Mouse (Mus musculus): Measurements from ENCODE around the gene Zfp428. TPM values are rescaled to one million over a fixed set of nuclear protein-coding genes. Genes with fewer than 3 reads are reported as not detected.

The Zfp428 gene
- polyA plus RNA-seq, 1 experiment from 2014 or later: 31.3 TPM

- Histone ChIP-seq H3K9ac (ENCODE audit: low read depth, low read length) (no peak overlapping the region), H3K27me3 (replicated peaks; ENCODE audit: control insufficient read depth, insufficient read depth, low read length) (0 out of 2 replicates have a peak, but pooled peaks cover 13% of the 10 kb centered on the region), H3K9me3 (ENCODE audit: control insufficient read depth, low read length) (no peaks in the 10 kb centered on the region), H3K4me2 (ENCODE audit: low read depth, low read length) (no peak overlapping the region), H3K27ac (replicated peaks; ENCODE audit: low read depth, low read length) (no peak overlapping the region), H3K36me3 (ENCODE audit: control insufficient read depth, insufficient read depth, low read length) (no peaks in the 10 kb centered on the region), H3K4me1 (ENCODE audit: control insufficient read depth, insufficient read depth, low read length) (peaks cover 13% of the 10 kb centered on the region; the same call in 1 of the 2 replicates), H3K4me3 (ENCODE audit: low read depth, low read length) (no peak overlapping the region)
- no peak for ATAC-seq (ENCODE audit: low read depth)
- 85% methylated on average over 7 of the region's 7 CpGs for WGBS
- no peak for DNase-seq (ENCODE audit: low spot score)
These were observed 29.9 kb upstream of the Zfp428 start for GRCm38 (mm10) chr7:24476856-24477255.

GRCm38 (mm10) chr7:24478911-24479310 lies 27.9 kb upstream of the Zfp428 start:
- WGBS: 85% methylated on average over 5 of the region's 5 CpGs

GRCm38 (mm10) chr7:24479685-24480084 lies 27.1 kb upstream of the Zfp428 start:
- no peak overlapping the region for H3K9ac ChIP-seq (ENCODE audit: low read depth, low read length)
- H3K4me3 ChIP-seq (ENCODE audit: low read depth, low read length): no peak overlapping the region
- DNase-seq (ENCODE audit: low spot score): no peak
- no peaks in the 10 kb centered on the region for H3K9me3 ChIP-seq (ENCODE audit: control insufficient read depth, low read length)
- 95% methylated on average over 2 of the region's 2 CpGs for WGBS
- 0 out of 2 replicates have a peak, but pooled peaks cover 18% of the 10 kb centered on the region for H3K27me3 ChIP-seq (replicated peaks; ENCODE audit: control insufficient read depth, insufficient read depth, low read length)
- no peak for ATAC-seq (ENCODE audit: low read depth)
- no peak overlapping the region for H3K4me2 ChIP-seq (ENCODE audit: low read depth, low read length)
- peaks cover 13% of the 10 kb centered on the region; the same call in 1 of the 2 replicates for H3K4me1 ChIP-seq (ENCODE audit: control insufficient read depth, insufficient read depth, low read length)
- H3K27ac ChIP-seq (replicated peaks; ENCODE audit: low read depth, low read length): no peak overlapping the region
- H3K36me3 ChIP-seq (ENCODE audit: control insufficient read depth, insufficient read depth, low read length): no peaks in the 10 kb centered on the region

More at GRCm38 (mm10) chr7:24478911-24479310, 27.9 kb upstream of the Zfp428 start:
- no peaks in the 10 kb centered on the region for H3K36me3 ChIP-seq (ENCODE audit: control insufficient read depth, insufficient read depth, low read length)
- H3K27ac ChIP-seq (replicated peaks; ENCODE audit: low read depth, low read length): no peak overlapping the region
- no peak overlapping the region for H3K9ac ChIP-seq (ENCODE audit: low read depth, low read length)
- H3K4me3 ChIP-seq (ENCODE audit: low read depth, low read length): no peak overlapping the region
- H3K27me3 ChIP-seq (replicated peaks; ENCODE audit: control insufficient read depth, insufficient read depth, low read length): 0 out of 2 replicates have a peak, but pooled peaks cover 18% of the 10 kb centered on the region
- no peak for DNase-seq (ENCODE audit: low spot score)
- no peaks in the 10 kb centered on the region for H3K9me3 ChIP-seq (ENCODE audit: control insufficient read depth, low read length)
- no peak overlapping the region for H3K4me2 ChIP-seq (ENCODE audit: low read depth, low read length)
- H3K4me1 ChIP-seq (ENCODE audit: control insufficient read depth, insufficient read depth, low read length): peaks cover 13% of the 10 kb centered on the region; the same call in 1 of the 2 replicates
- no peak for ATAC-seq (ENCODE audit: low read depth)

- Histone ChIP-seq H3K4me2 (ENCODE audit: low read depth, low read length) (peak overlapping the region; percentile 98; the same call in 1 of the 2 replicates), H3K4me3 (ENCODE audit: low read depth, low read length) (peak overlapping the region; percentile 65)
These were observed 26.5 kb upstream of the Zfp428 start for GRCm38 (mm10) chr7:24480121-24480941.

DNA sequence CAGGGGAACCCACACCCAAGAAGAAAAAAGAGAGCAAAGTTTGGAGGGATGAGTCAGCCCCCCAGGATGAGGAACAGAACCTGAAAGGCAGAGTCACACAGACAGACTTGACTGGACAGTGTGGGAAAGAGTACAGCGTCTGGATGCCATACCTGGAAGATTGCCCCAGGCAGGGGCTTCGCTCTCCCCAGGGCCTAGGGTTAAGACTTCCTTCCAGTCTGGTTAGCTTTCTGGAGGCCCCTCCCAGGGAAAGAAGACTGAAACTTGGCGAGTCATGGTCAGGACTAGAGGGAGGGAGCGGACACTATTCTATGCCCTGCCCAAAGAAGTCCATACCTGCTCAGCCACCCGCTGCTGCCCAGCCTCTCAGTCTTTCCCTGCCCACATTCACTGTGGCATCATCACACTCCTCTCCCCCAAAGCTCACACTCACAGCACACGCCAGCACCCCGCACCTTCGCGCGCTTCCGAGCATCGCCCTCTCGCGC lies 25.8 kb upstream of the Zfp428 start:
- 0 out of 2 replicates have a peak, but pooled peaks have one; percentile 4 for ATAC-seq (ENCODE audit: low read depth)
- peak overlapping the region; percentile 71 for H3K9ac ChIP-seq (ENCODE audit: low read depth, low read length)

More at GRCm38 (mm10) chr7:24480121-24480941, 26.5 kb upstream of the Zfp428 start:
- Histone ChIP-seq H3K27ac (replicated peaks; ENCODE audit: low read depth, low read length) (no peak overlapping the region), H3K9me3 (ENCODE audit: control insufficient read depth, low read length) (no peaks in the 10 kb centered on the region), H3K4me1 (ENCODE audit: control insufficient read depth, insufficient read depth, low read length) (peaks cover 11% of the 10 kb centered on the region; the same call in 1 of the 2 replicates), H3K36me3 (ENCODE audit: control insufficient read depth, insufficient read depth, low read length) (no peaks in the 10 kb centered on the region), H3K9ac (ENCODE audit: low read depth, low read length) (no peak overlapping the region), H3K27me3 (replicated peaks; ENCODE audit: control insufficient read depth, insufficient read depth, low read length) (0 out of 2 replicates have a peak, but pooled peaks cover 18% of the 10 kb centered on the region)
- 50% methylated on average over 18 of the region's 18 CpGs for WGBS
- ATAC-seq (ENCODE audit: low read depth) (no peak), DNase-seq (ENCODE audit: low spot score) (peak; percentile 64)

DNA sequence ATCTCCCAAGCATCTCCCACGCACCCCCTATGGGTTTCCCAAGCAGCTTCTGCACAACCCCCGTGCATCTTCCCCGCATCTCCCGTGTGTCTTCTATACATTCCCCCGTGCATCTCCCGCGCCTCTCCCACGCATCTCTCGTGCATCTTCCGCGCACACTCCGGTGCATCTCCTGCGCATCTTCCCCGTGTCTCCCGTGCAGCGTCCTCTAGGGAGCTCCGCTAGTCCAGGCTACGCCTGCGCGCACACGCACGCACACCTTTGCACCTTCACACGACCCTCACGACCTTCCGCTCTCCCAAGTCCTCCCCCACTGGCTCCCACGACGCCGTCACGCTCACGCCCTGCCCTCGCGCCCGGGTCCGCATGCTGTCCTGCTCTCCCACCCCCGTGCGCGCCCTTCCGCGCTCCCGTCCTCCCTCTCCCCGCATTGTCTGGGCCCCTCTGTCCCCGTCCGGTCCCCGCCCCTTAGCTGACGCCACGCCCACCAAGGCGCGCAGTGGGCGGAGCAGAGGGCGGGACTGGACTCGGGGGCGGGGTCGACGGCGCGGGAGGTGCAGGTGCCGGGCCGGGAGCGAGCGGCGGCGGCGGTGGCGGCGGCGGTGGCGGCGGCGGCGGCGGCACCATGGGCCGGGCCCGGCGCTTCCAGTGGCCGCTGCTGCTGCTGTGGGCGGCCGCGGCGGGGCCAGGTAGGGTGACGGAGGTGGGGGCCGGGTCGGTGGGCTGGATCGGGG lies 25.2 kb upstream of the Zfp428 start, which contains the start of gene Cadm4:
Cadm4 (plus strand) TSS at position 550 of the 734 bp plus-strand sequence.
- ATAC-seq (ENCODE audit: low read depth) (peak; percentile 85), DNase-seq (ENCODE audit: low spot score) (peak; percentile 84)
- Histone ChIP-seq H3K36me3 (ENCODE audit: control insufficient read depth, insufficient read depth, low read length) (no peaks in the 10 kb centered on the region), H3K4me2 (ENCODE audit: low read depth, low read length) (peak within 1 kb of the TSS; percentile 98), H3K27ac (replicated peaks; ENCODE audit: low read depth, low read length) (no peak within 1 kb of the TSS), H3K27me3 (replicated peaks; ENCODE audit: control insufficient read depth, insufficient read depth, low read length) (0 out of 2 replicates have a peak, but pooled peaks cover 18% of the 10 kb centered on the region), H3K4me1 (ENCODE audit: control insufficient read depth, insufficient read depth, low read length) (peaks cover 10% of the 10 kb centered on the region; the same call in 1 of the 2 replicates), H3K9ac (ENCODE audit: low read depth, low read length) (peak within 1 kb of the TSS; percentile 71), H3K9me3 (ENCODE audit: control insufficient read depth, low read length) (no peaks in the 10 kb centered on the region), H3K4me3 (ENCODE audit: low read depth, low read length) (peak within 1 kb of the TSS; percentile 65)
- WGBS: 1% methylated on average over 35 of the region's 83 CpGs

More for the DNA sequence above, 25.8 kb upstream of the Zfp428 start:
- Histone ChIP-seq H3K4me2 (ENCODE audit: low read depth, low read length) (peak overlapping the region; percentile 98), H3K9me3 (ENCODE audit: control insufficient read depth, low read length) (no peaks in the 10 kb centered on the region), H3K27ac (replicated peaks; ENCODE audit: low read depth, low read length) (no peak overlapping the region), H3K4me3 (ENCODE audit: low read depth, low read length) (peak overlapping the region; percentile 65), H3K27me3 (replicated peaks; ENCODE audit: control insufficient read depth, insufficient read depth, low read length) (0 out of 2 replicates have a peak, but pooled peaks cover 18% of the 10 kb centered on the region), H3K36me3 (ENCODE audit: control insufficient read depth, insufficient read depth, low read length) (no peaks in the 10 kb centered on the region), H3K4me1 (ENCODE audit: control insufficient read depth, insufficient read depth, low read length) (peaks cover 10% of the 10 kb centered on the region; the same call in 1 of the 2 replicates)
- 8% methylated on average over 12 of the region's 14 CpGs for WGBS
- DNase-seq (ENCODE audit: low spot score): no peak

DNA sequence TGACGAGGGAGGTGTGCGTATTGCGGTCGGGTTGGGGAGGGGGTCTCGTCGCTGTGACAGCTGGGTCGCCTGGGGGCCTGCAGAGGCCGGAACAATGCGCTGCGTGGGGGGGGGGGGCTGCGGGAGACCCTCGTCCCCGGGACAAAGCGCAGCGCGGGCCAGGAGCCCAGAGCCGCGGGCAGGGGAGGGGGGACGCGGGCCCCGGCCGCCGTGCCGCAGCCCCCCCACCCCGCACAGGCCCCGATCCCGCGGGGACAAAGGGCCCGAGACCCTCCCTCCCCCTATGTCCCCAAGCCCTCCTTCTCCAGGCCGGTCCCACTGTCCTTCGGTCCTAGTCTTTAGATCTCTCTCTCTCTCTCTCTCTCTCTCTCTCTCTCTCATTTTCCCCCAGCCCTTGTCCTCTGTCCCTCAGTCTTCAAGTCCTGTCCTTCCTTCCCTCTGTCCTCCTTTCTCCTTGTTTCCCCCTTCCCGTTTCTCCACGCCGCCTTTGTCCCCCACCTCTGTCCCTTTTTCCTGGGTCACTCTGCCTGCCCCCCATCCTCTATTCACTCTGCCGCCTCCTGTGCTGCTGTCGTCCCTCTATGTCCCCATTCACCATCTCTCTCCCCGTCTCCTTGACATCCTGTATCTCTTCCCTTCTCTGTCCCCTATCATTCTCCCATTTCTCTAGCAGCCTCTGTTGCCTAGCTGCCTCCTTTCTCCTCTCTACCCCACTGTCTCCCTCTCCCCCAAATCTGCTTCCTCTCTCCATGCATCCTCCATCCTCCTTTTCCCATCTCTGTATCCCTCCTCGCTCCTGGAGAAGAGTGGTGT lies 24.4 kb upstream of the Zfp428 start:
- Histone ChIP-seq H3K4me1 (ENCODE audit: control insufficient read depth, insufficient read depth, low read length) (peaks cover 10% of the 10 kb centered on the region; the same call in 1 of the 2 replicates), H3K27me3 (replicated peaks; ENCODE audit: control insufficient read depth, insufficient read depth, low read length) (0 out of 2 replicates have a peak, but pooled peaks cover 18% of the 10 kb centered on the region), H3K4me2 (ENCODE audit: low read depth, low read length) (peak overlapping the region; percentile 98), H3K4me3 (ENCODE audit: low read depth, low read length) (peak overlapping the region; percentile 65), H3K9ac (ENCODE audit: low read depth, low read length) (peak overlapping the region; percentile 71), H3K36me3 (ENCODE audit: control insufficient read depth, insufficient read depth, low read length) (no peaks in the 10 kb centered on the region), H3K27ac (replicated peaks; ENCODE audit: low read depth, low read length) (no peak overlapping the region), H3K9me3 (ENCODE audit: control insufficient read depth, low read length) (no peaks in the 10 kb centered on the region)
- ATAC-seq (ENCODE audit: low read depth) (peak; percentile 6), DNase-seq (ENCODE audit: low spot score) (no peak)
- WGBS: 5% methylated on average over 9 of the region's 38 CpGs
